Mouse (Mus musculus) lung, adult 2 months (tissue): ENCODE data around the gene Ckm. TPM values are rescaled to one million over a fixed set of nuclear protein-coding genes. Genes with fewer than 3 reads are reported as not detected.
A peak's percentile ranks its signal among the peaks of the same experiment; 100 is the strongest.

Experiments used
- DNase-seq: peaks from one replicate; pipeline ENCODE4 v3.0.0; 2022
- H3K4me1 ChIP-seq: fragments of 200-500 bp; 2 replicates; pipeline ENCODE4 v1.6.1; 2011; ENCODE audit warnings: low read length; ENCODE audit not compliant: control insufficient read depth, insufficient read depth
- H3K4me3 ChIP-seq: fragments of 200-500 bp; replicated peaks from 2 replicates; pipeline ENCODE3; 2011; ENCODE audit warnings: low read depth, mild to moderate bottlenecking, control low read depth, low read length; ENCODE audit errors: extremely low read depth
- CTCF ChIP-seq: fragments of 200-500 bp; IDR thresholded peaks from 2 replicates; pipeline ENCODE4 v1.5.1; 2011; ENCODE audit warnings: mild to moderate bottlenecking, low read length, control low read depth; ENCODE audit not compliant: insufficient read depth
- POLR2A ChIP-seq: fragments of 200-500 bp; IDR thresholded peaks from 2 replicates; pipeline ENCODE4 v1.6.1; 2011; ENCODE audit warnings: low read depth, mild to moderate bottlenecking, control low read depth, low read length, borderline replicate concordance; ENCODE audit errors: extremely low read depth
- WGBS: fragments of 180-500 bp; shearing (Covaris S2); methylation state at CpG from one replicate; pipeline ENCODE4 v1.1.7; 2018; 5-methylcytosine and 5-hydroxymethylcytosine counted together
- polyA plus RNA-seq: library from polyadenylated mRNA; depleted of rRNA; stranded (reverse); fragments of >200 nt; gene quantifications from 2 replicates; pipeline ENCODE4 v1.2.3, GENCODE M21; 2012

Ckm gene
- polyA plus RNA-seq, 1 experiment = 1,345 TPM

- Histone ChIP-seq H3K4me1 (no peaks in the 10 kb centered on the region), H3K4me3 (no peak overlapping the region)
- no peak for DNase-seq
These were observed 5.2 kb downstream of the Ckm start for GRCm38 (mm10) chr7:19409753-19410152.

GRCm38 (mm10) chr7:19410766-19411344, 6.3 kb downstream of the Ckm start:
- TF ChIP-seq POLR2A (no peak), CTCF (no peak)
- 66% methylated on average over 11 of the region's 11 CpGs for WGBS
- H3K4me1 ChIP-seq = no peaks in the 10 kb centered on the region
- no peak for DNase-seq
- H3K4me3 ChIP-seq = no peak overlapping the region

More at GRCm38 (mm10) chr7:19409753-19410152, 5.2 kb downstream of the Ckm start:
- no peak for TF ChIP-seq POLR2A
- TF ChIP-seq CTCF = no peak
- WGBS = 47% methylated on average over 6 of the region's 6 CpGs

GRCm38 (mm10) chr7:19411783-19412182, 7.2 kb downstream of the Ckm start:
- no peak overlapping the region for H3K4me3 ChIP-seq
- DNase-seq = no peak

GRCm38 (mm10) chr7:19413525-19413924, 8.9 kb downstream of the Ckm start:
- 67% methylated on average over 3 of the region's 3 CpGs for WGBS
- TF ChIP-seq CTCF = no peak
- no peak for TF ChIP-seq POLR2A

More at GRCm38 (mm10) chr7:19411783-19412182, 7.2 kb downstream of the Ckm start:
- TF ChIP-seq POLR2A (no peak), CTCF (no peak)
- 82% methylated on average over 5 of the region's 5 CpGs for WGBS
- H3K4me1 ChIP-seq = no peaks in the 10 kb centered on the region

GRCm38 (mm10) chr7:19416590-19416989, 12.0 kb downstream of the Ckm start:
- TF ChIP-seq POLR2A = no peak
- TF ChIP-seq CTCF = no peak
- no peak overlapping the region for H3K4me3 ChIP-seq
- 47% methylated on average over 15 of the region's 15 CpGs for WGBS
- H3K4me1 ChIP-seq = no peaks in the 10 kb centered on the region; the same call in 1 of the 2 replicates
- DNase-seq = no peak

More at GRCm38 (mm10) chr7:19413525-19413924, 8.9 kb downstream of the Ckm start:
- DNase-seq = no peak
- H3K4me3 ChIP-seq = no peak overlapping the region
- H3K4me1 ChIP-seq = no peaks in the 10 kb centered on the region

- no peak for DNase-seq
- no peaks in the 10 kb centered on the region; the same call in 1 of the 2 replicates for H3K4me1 ChIP-seq
- TF ChIP-seq CTCF (no peak), POLR2A (no peak)
- H3K4me3 ChIP-seq = no peak overlapping the region
- 9% methylated on average over 28 of the region's 28 CpGs for WGBS
These were observed 15.5 kb downstream of the Ckm start for GRCm38 (mm10) chr7:19420121-19420520.

GRCm38 (mm10) chr7:19420821-19421636, 16.5 kb downstream of the Ckm start:
- H3K4me1 ChIP-seq = no peaks in the 10 kb centered on the region; the same call in 1 of the 2 replicates
- H3K4me3 ChIP-seq = peak overlapping the region; percentile 57
- TF ChIP-seq POLR2A (no peak), CTCF (no peak)
- 12% methylated on average over 43 of the region's 43 CpGs for WGBS
- peak; percentile 89 for DNase-seq

- WGBS = 86% methylated on average over 3 of the region's 3 CpGs
- Histone ChIP-seq H3K4me1 (no peaks in the 10 kb centered on the region; the same call in 1 of the 2 replicates), H3K4me3 (no peak overlapping the region)
- TF ChIP-seq POLR2A (no peak), CTCF (no peak)
- no peak for DNase-seq
These were observed 18.5 kb downstream of the Ckm start for GRCm38 (mm10) chr7:19423083-19423482.

- 56% methylated on average over 4 of the region's 4 CpGs for WGBS
- TF ChIP-seq POLR2A = no peak
- TF ChIP-seq CTCF = no peak
- DNase-seq = no peak
- Histone ChIP-seq H3K4me1 (no peaks in the 10 kb centered on the region; the same call in 1 of the 2 replicates), H3K4me3 (no peak overlapping the region)
These were observed 19.5 kb downstream of the Ckm start for GRCm38 (mm10) chr7:19424051-19424450.

- H3K4me1 ChIP-seq = no peaks in the 10 kb centered on the region
- H3K4me3 ChIP-seq = no peak overlapping the region
- TF ChIP-seq POLR2A = no peak
- TF ChIP-seq CTCF = no peak
- WGBS = 82% methylated on average over 6 of the region's 6 CpGs
- no peak for DNase-seq
These were observed 21.8 kb downstream of the Ckm start for GRCm38 (mm10) chr7:19426349-19426748.
